Mouse (Mus musculus): ENCODE data around the gene AU018091.

DNA sequence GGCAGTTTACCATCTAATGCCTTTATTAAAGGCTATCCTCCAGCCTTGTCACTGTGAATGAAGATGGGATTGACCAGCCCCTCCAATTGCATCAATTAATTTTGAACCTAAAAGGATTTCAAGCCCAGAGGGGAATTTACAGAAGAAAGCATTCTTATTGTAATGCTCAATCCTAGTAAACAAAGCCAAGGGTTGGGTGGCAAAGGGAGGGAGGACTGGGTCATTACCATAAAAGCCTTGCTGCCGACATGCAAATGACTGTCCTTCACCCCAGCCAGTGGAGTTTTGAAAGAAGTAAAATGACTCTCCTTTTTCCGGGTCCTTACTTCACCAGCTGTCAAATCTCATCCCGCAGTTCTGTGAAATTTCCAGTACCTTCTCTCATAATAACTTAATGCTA, 44.6 kb upstream of the AU018091 start:
- TF ChIP-seq CTCF (IDR thresholded peaks at IDR 0.05) (no peak), EP300 (IDR thresholded peaks at IDR 0.05; ENCODE audit: insufficient read depth, low read depth, low read length) (no peak), POLR2A (IDR thresholded peaks at IDR 0.05; ENCODE audit: insufficient read depth, low read depth, low read length) (no peak)

All from heart, adult 2 months (tissue).